Mouse (Mus musculus): Measurements from ENCODE around the gene Anks1b. TPM values are rescaled to one million over a fixed set of nuclear protein-coding genes. Genes with fewer than 3 reads are reported as not detected.

Anks1b gene
- total RNA-seq, 1 experiment from 2014 or later, result not detected

GRCm38 (mm10) chr10:90873204-90873603, 999.9 kb downstream of the Anks1b start:
- no peak for ATAC-seq (replicated peaks in 1 of 2; ENCODE audit: insufficient read depth in 1 of 2, low FRiP score in 2 of 2, low TSS enrichment in 1 of 2, low read depth in 1 of 2, poor library complexity in 2 of 2, severe bottlenecking in 2 of 2)

- no peak for ATAC-seq (replicated peaks in 1 of 2; ENCODE audit: insufficient read depth in 1 of 2, low FRiP score in 2 of 2, low TSS enrichment in 1 of 2, low read depth in 1 of 2, poor library complexity in 2 of 2, severe bottlenecking in 2 of 2)
These were observed 1000.9 kb downstream of the Anks1b start for GRCm38 (mm10) chr10:90874166-90874565.

- ATAC-seq (replicated peaks in 1 of 2; ENCODE audit: insufficient read depth in 1 of 2, low FRiP score in 2 of 2, low TSS enrichment in 1 of 2, low read depth in 1 of 2, poor library complexity in 2 of 2, severe bottlenecking in 2 of 2), result no peak
These were observed 1007.7 kb downstream of the Anks1b start for GRCm38 (mm10) chr10:90880854-90881560.

GRCm38 (mm10) chr10:90889566-90889965, 1016.3 kb downstream of the Anks1b start:
- ATAC-seq (replicated peaks in 1 of 2; ENCODE audit: insufficient read depth in 1 of 2, low FRiP score in 2 of 2, low TSS enrichment in 1 of 2, low read depth in 1 of 2, poor library complexity in 2 of 2, severe bottlenecking in 2 of 2), result no peak

- ATAC-seq (replicated peaks in 1 of 2; ENCODE audit: insufficient read depth in 1 of 2, low FRiP score in 2 of 2, low TSS enrichment in 1 of 2, low read depth in 1 of 2, poor library complexity in 2 of 2, severe bottlenecking in 2 of 2), result no peak
These were observed 1019.4 kb downstream of the Anks1b start for GRCm38 (mm10) chr10:90892728-90893127.

GRCm38 (mm10) chr10:90897894-90898293, 1024.6 kb downstream of the Anks1b start:
- ATAC-seq (replicated peaks in 1 of 2; ENCODE audit: insufficient read depth in 1 of 2, low FRiP score in 2 of 2, low TSS enrichment in 1 of 2, low read depth in 1 of 2, poor library complexity in 2 of 2, severe bottlenecking in 2 of 2), result no peak

- no peak for ATAC-seq (replicated peaks in 1 of 2; ENCODE audit: insufficient read depth in 1 of 2, low FRiP score in 2 of 2, low TSS enrichment in 1 of 2, low read depth in 1 of 2, poor library complexity in 2 of 2, severe bottlenecking in 2 of 2)
These were observed 1030.9 kb downstream of the Anks1b start for GRCm38 (mm10) chr10:90904185-90904584.

- no peak for ATAC-seq (replicated peaks in 1 of 2; ENCODE audit: insufficient read depth in 1 of 2, low FRiP score in 2 of 2, low TSS enrichment in 1 of 2, low read depth in 1 of 2, poor library complexity in 2 of 2, severe bottlenecking in 2 of 2)
These were observed 1034.1 kb downstream of the Anks1b start for GRCm38 (mm10) chr10:90907381-90907780.

GRCm38 (mm10) chr10:90923476-90923875, 1050.2 kb downstream of the Anks1b start:
- ATAC-seq (replicated peaks in 1 of 2; ENCODE audit: insufficient read depth in 1 of 2, low FRiP score in 2 of 2, low TSS enrichment in 1 of 2, low read depth in 1 of 2, poor library complexity in 2 of 2, severe bottlenecking in 2 of 2), result no peak

- no peak for ATAC-seq (replicated peaks in 1 of 2; ENCODE audit: insufficient read depth in 1 of 2, low FRiP score in 2 of 2, low TSS enrichment in 1 of 2, low read depth in 1 of 2, poor library complexity in 2 of 2, severe bottlenecking in 2 of 2)
These were observed 1059.8 kb downstream of the Anks1b start for GRCm38 (mm10) chr10:90933088-90933487.

- no peak for ATAC-seq (replicated peaks in 1 of 2; ENCODE audit: insufficient read depth in 1 of 2, low FRiP score in 2 of 2, low TSS enrichment in 1 of 2, low read depth in 1 of 2, poor library complexity in 2 of 2, severe bottlenecking in 2 of 2)
These were observed 1061.4 kb downstream of the Anks1b start for GRCm38 (mm10) chr10:90934678-90935077.

- no peak for ATAC-seq (replicated peaks in 1 of 2; ENCODE audit: insufficient read depth in 1 of 2, low FRiP score in 2 of 2, low TSS enrichment in 1 of 2, low read depth in 1 of 2, poor library complexity in 2 of 2, severe bottlenecking in 2 of 2)
These were observed 1064.6 kb downstream of the Anks1b start for GRCm38 (mm10) chr10:90937721-90938460.

GRCm38 (mm10) chr10:90940521-90941520, 1067.5 kb downstream of the Anks1b start:
- ATAC-seq (replicated peaks in 1 of 2; ENCODE audit: insufficient read depth in 1 of 2, low FRiP score in 2 of 2, low TSS enrichment in 1 of 2, low read depth in 1 of 2, poor library complexity in 2 of 2, severe bottlenecking in 2 of 2), result no peak

- ATAC-seq (replicated peaks in 1 of 2; ENCODE audit: insufficient read depth in 1 of 2, low FRiP score in 2 of 2, low TSS enrichment in 1 of 2, low read depth in 1 of 2, poor library complexity in 2 of 2, severe bottlenecking in 2 of 2), result no peak
These were observed 1068.8 kb downstream of the Anks1b start for GRCm38 (mm10) chr10:90942001-90942700.

GRCm38 (mm10) chr10:90947043-90947442, 1073.7 kb downstream of the Anks1b start:
- ATAC-seq (replicated peaks in 1 of 2; ENCODE audit: insufficient read depth in 1 of 2, low FRiP score in 2 of 2, low TSS enrichment in 1 of 2, low read depth in 1 of 2, poor library complexity in 2 of 2, severe bottlenecking in 2 of 2), result no peak

GRCm38 (mm10) chr10:90947608-90948373, 1074.5 kb downstream of the Anks1b start:
- no peak for ATAC-seq (replicated peaks in 1 of 2; ENCODE audit: insufficient read depth in 1 of 2, low FRiP score in 2 of 2, low TSS enrichment in 1 of 2, low read depth in 1 of 2, poor library complexity in 2 of 2, severe bottlenecking in 2 of 2)
